Mouse (Mus musculus): ENCODE measurements around the gene Zbtb6.
A peak's percentile ranks its signal among the peaks of the same experiment; 100 is the strongest.

DNA sequence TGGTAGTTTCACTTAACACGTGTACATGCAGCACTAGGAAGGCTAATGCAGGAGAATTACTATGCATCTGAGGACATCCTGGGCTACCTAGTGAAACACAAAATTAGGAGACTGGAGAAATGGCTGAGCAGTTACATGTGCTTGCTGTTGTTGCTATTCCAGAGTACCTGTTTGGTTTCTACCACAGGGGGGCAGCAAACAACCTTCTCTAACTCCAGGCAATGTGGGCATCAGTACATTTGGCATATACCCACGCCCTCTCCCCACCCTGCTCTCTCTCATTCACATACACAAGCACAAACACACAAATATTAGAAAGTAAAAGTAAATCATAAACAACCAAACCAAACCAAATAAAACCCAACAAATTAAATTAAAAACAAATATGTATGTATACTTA is 62.8 kb downstream of the Zbtb6 start:
- TF ChIP-seq POLR2A (IDR thresholded peaks at IDR 0.05; ENCODE audit: low read depth, low read length): no peak
- peak; percentile 40; the same call in 1 of the 2 replicates for TF ChIP-seq CTCF (IDR thresholded peaks at IDR 0.05; ENCODE audit: extremely low read depth, insufficient read depth, insufficient read length, insufficient replicate concordance)

Data from spleen, adult 2 months (tissue).